ENCODE assay signal across 9 mouse cellular contexts in genomic region chr13:91636814-91637213, GRCm38 (mm10).
A peak's percentile ranks its signal among the peaks of the same experiment; 100 is the strongest.
DNase-seq lines count a peak whose midpoint lies in the region; ATAC-seq and TF ChIP-seq lines count a peak whose summit lies in the region.
"Had no signal": no experiment of that assay in that cellular context is flagged by ENCODE, and none has a peak within 500 bp of the region (broad histone marks: within the 10 kb centered on the region; RNA-seq: fewer than 3 reads in every experiment).

No protein-coding gene starts in this region.

- no peak overlapping the region for H3K4me3 ChIP-seq in embryonic facial prominence, embryonic 11.5 days (ENCODE audit: low read depth, low read length)
- no peak overlapping the region for H3K4me3 ChIP-seq in heart, embryonic 12.5 days
- no peak overlapping the region for H3K4me3 ChIP-seq in kidney, postnatal 0 days (replicated peaks; ENCODE audit: low read depth, low read length)
- H3K4me3 ChIP-seq in liver, embryonic 11.5 days (ENCODE audit: low read depth, low read length) = no peak overlapping the region
- no peak overlapping the region for H3K4me3 ChIP-seq in stomach, embryonic 14.5 days (ENCODE audit: low read depth, low read length)
- H3K4me3 ChIP-seq: embryonic facial prominence, embryonic 15.5 days had no signal

- H3K4me2 ChIP-seq in embryonic facial prominence, embryonic 11.5 days (ENCODE audit: low read depth, low read length) = no peak overlapping the region
- no peak overlapping the region for H3K4me2 ChIP-seq in heart, embryonic 12.5 days
- H3K4me2 ChIP-seq in kidney, postnatal 0 days (ENCODE audit: low read length) = no peak overlapping the region
- no peak overlapping the region for H3K4me2 ChIP-seq in liver, embryonic 11.5 days
- no peak overlapping the region for H3K4me2 ChIP-seq in stomach, embryonic 14.5 days (replicated peaks; ENCODE audit: low read depth, low read length)
- H3K4me2 ChIP-seq: embryonic facial prominence, embryonic 15.5 days had no signal

- 0 out of 2 replicates have a peak, but pooled peaks have one; percentile 39 for ATAC-seq in embryonic facial prominence, embryonic 11.5 days (replicated peaks; ENCODE audit: insufficient number of reproducible peaks, low FRiP score, low TSS enrichment, low read depth)
- ATAC-seq in heart, embryonic 12.5 days (ENCODE audit: insufficient number of reproducible peaks, low FRiP score) = peak; percentile 48; the same call in 1 of the 2 replicates
- ATAC-seq in kidney, postnatal 0 days (replicated peaks; ENCODE audit: low FRiP score, low read depth) = peak; percentile 40; the same call in 1 of the 2 replicates
- ATAC-seq in liver, embryonic 11.5 days (replicated peaks; ENCODE audit: low FRiP score) = peak; percentile 79
- peak; percentile 74; the same call in 1 of the 2 replicates for ATAC-seq in stomach, embryonic 14.5 days (ENCODE audit: insufficient number of reproducible peaks, insufficient read depth, low FRiP score, low read depth)

- no peaks in the 10 kb centered on the region for H3K36me3 ChIP-seq in embryonic facial prominence, embryonic 11.5 days (replicated peaks; ENCODE audit: control insufficient read depth, insufficient read depth, low read depth, low read length)
- no peaks in the 10 kb centered on the region for H3K36me3 ChIP-seq in heart, embryonic 12.5 days
- no peaks in the 10 kb centered on the region for H3K36me3 ChIP-seq in kidney, postnatal 0 days (ENCODE audit: insufficient read depth, low read length)
- no peaks in the 10 kb centered on the region for H3K36me3 ChIP-seq in liver, embryonic 11.5 days (ENCODE audit: control insufficient read depth, insufficient read depth, low read length)
- H3K36me3 ChIP-seq in stomach, embryonic 14.5 days (ENCODE audit: control insufficient read depth, insufficient read depth, low read length) = no peaks in the 10 kb centered on the region
- H3K36me3 ChIP-seq: embryonic facial prominence, embryonic 15.5 days had no signal

- WGBS in embryonic facial prominence, embryonic 11.5 days = 18% methylated on average over 5 of the region's 5 CpGs
- WGBS in heart, embryonic 12.5 days = 12% methylated on average over 5 of the region's 5 CpGs
- 19% methylated on average over 5 of the region's 5 CpGs for WGBS in kidney, postnatal 0 days
- WGBS in liver, embryonic 11.5 days = 17% methylated on average over 5 of the region's 5 CpGs
- WGBS in stomach, embryonic 14.5 days = 18% methylated on average over 5 of the region's 5 CpGs

- no peaks in the 10 kb centered on the region for H3K4me1 ChIP-seq in embryonic facial prominence, embryonic 11.5 days (ENCODE audit: control insufficient read depth, insufficient read depth, low read length)
- peaks cover 17% of the 10 kb centered on the region for H3K4me1 ChIP-seq in heart, embryonic 12.5 days (replicated peaks)
- H3K4me1 ChIP-seq in kidney, postnatal 0 days (replicated peaks; ENCODE audit: insufficient read depth, low read length) = no peaks in the 10 kb centered on the region
- H3K4me1 ChIP-seq in liver, embryonic 11.5 days (replicated peaks; ENCODE audit: control insufficient read depth, insufficient read depth, low read length) = no peaks in the 10 kb centered on the region
- H3K4me1 ChIP-seq in stomach, embryonic 14.5 days (ENCODE audit: control insufficient read depth, insufficient read depth, low read length) = 0 out of 2 replicates have a peak, but pooled peaks cover 2% of the 10 kb centered on the region
- H3K4me1 ChIP-seq: embryonic facial prominence, embryonic 15.5 days had no signal

- no peaks in the 10 kb centered on the region for H3K27me3 ChIP-seq in embryonic facial prominence, embryonic 11.5 days (ENCODE audit: control insufficient read depth, insufficient read depth, low read length)
- H3K27me3 ChIP-seq in heart, embryonic 12.5 days (replicated peaks) = no peaks in the 10 kb centered on the region
- no peaks in the 10 kb centered on the region for H3K27me3 ChIP-seq in kidney, postnatal 0 days (ENCODE audit: insufficient read depth, low read length)
- no peaks in the 10 kb centered on the region for H3K27me3 ChIP-seq in liver, embryonic 11.5 days (replicated peaks; ENCODE audit: control insufficient read depth, insufficient read depth, low read length)
- no peaks in the 10 kb centered on the region for H3K27me3 ChIP-seq in stomach, embryonic 14.5 days (ENCODE audit: control insufficient read depth, insufficient read depth, low read length)
- H3K27me3 ChIP-seq: embryonic facial prominence, embryonic 15.5 days had no signal

- no peaks in the 10 kb centered on the region for H3K9me3 ChIP-seq in embryonic facial prominence, embryonic 11.5 days (replicated peaks; ENCODE audit: control insufficient read depth, low read length)
- no peaks in the 10 kb centered on the region for H3K9me3 ChIP-seq in heart, embryonic 12.5 days (replicated peaks)
- H3K9me3 ChIP-seq in kidney, postnatal 0 days (replicated peaks; ENCODE audit: low read length) = no peaks in the 10 kb centered on the region
- H3K9me3 ChIP-seq in liver, embryonic 11.5 days (ENCODE audit: control insufficient read depth, low read length) = no peaks in the 10 kb centered on the region
- no peaks in the 10 kb centered on the region for H3K9me3 ChIP-seq in stomach, embryonic 14.5 days (ENCODE audit: control insufficient read depth, low read depth, low read length)
- H3K9me3 ChIP-seq: embryonic facial prominence, embryonic 15.5 days had no signal

- peak; percentile 97 for TF ChIP-seq CTCF in kidney, postnatal 0 days (IDR thresholded peaks at IDR 0.05; ENCODE audit: low read depth)

- no peak overlapping the region for H3K9ac ChIP-seq in embryonic facial prominence, embryonic 11.5 days (replicated peaks; ENCODE audit: low read length)
- no peak overlapping the region for H3K9ac ChIP-seq in heart, embryonic 12.5 days
- no peak overlapping the region for H3K9ac ChIP-seq in kidney, postnatal 0 days (ENCODE audit: low read depth, low read length)
- H3K9ac ChIP-seq in liver, embryonic 11.5 days (ENCODE audit: low read depth, low read length) = no peak overlapping the region
- H3K9ac ChIP-seq in stomach, embryonic 14.5 days (replicated peaks; ENCODE audit: low read depth, low read length) = no peak overlapping the region
- H3K9ac ChIP-seq: embryonic facial prominence, embryonic 15.5 days had no signal

- no peak overlapping the region for H3K27ac ChIP-seq in embryonic facial prominence, embryonic 11.5 days (replicated peaks; ENCODE audit: low read depth, low read length)
- no peak overlapping the region for H3K27ac ChIP-seq in heart, embryonic 12.5 days (ENCODE audit: poor library complexity, severe bottlenecking)
- H3K27ac ChIP-seq in kidney, postnatal 0 days = no peak overlapping the region
- no peak overlapping the region for H3K27ac ChIP-seq in liver, embryonic 11.5 days (ENCODE audit: low read depth, low read length)
- H3K27ac ChIP-seq in stomach, embryonic 14.5 days (ENCODE audit: low read length) = no peak overlapping the region
- H3K27ac ChIP-seq: embryonic facial prominence, embryonic 15.5 days had no signal

- DNase-seq in B cell, adult 2 months = peak; percentile 82 to 85
- DNase-seq in adrenal gland, postnatal 14 days = peak; percentile 87
- DNase-seq in embryonic facial prominence, embryonic 11.5 days (ENCODE audit: low spot score) = peak; percentile 91
- DNase-seq in kidney, postnatal 0 days (ENCODE audit: low spot score) = peak; percentile 93
- DNase-seq in liver, embryonic 11.5 days (ENCODE audit: low spot score) = peak; percentile 61
- peak; percentile 73 to 83 for DNase-seq in natural killer cell, adult 2 months (ENCODE audit: low spot score in 2 of 2)
